Mouse (Mus musculus): ENCODE measurements around the gene Rtl1.
A peak's percentile ranks its signal among the peaks of the same experiment; 100 is the strongest.

The Rtl1 gene

GRCm38 (mm10) chr12:109600230-109600629 is at the start of gene Rtl1:
Gene Rtl1 (minus strand): TSS chr12:109600330.
- DNase-seq = no peak

DNA sequence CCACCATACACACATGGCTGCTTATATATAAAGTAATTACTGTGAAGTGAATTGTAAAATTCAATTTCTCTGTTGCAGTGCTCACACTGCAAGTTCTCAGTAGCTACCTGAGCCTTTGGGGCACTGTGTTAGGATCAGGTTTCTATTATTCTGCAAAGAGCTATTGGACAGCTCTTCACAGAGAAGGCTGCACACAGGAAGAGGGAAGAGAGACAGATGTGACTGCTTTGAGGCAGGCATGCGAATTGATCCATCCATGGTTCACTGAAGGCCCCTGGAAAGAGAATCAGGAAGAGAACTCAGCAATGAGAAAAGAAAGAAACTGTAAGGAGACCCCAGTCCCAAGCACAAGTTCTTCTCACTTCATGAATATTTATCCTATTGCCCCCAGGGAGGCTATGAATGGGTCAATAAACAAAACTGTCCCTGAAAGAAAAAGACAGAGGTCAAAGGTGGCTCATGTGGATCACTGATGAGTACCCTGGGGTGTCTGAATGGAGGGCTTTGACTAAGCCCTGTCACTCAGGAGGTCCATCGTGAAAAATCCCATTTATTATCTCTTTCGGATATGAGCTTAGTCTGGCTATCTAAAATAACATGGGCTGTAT is 40.5 kb upstream of the Rtl1 start:
- DNase-seq = no peak

DNA sequence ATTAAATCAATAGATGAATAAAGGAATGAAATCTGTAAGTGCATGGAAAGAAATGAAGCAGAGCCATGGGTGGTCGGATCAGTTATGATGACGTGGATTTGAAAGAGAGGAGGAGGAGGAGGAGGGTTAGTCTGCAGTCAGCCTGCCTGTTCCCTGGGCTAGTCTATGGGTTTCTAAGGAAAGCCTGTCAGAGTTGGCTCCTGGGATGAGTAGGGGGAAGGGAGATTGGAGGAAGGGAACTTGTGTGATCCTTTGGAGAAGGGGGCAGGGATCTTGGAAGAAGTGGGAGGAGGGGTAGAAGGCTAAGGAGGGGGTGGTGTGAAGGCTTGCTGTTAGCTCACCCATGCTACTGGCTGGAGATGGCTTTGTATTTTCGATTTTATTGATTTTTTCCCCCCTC is 31.9 kb upstream of the Rtl1 start:
- no peak for DNase-seq

DNA sequence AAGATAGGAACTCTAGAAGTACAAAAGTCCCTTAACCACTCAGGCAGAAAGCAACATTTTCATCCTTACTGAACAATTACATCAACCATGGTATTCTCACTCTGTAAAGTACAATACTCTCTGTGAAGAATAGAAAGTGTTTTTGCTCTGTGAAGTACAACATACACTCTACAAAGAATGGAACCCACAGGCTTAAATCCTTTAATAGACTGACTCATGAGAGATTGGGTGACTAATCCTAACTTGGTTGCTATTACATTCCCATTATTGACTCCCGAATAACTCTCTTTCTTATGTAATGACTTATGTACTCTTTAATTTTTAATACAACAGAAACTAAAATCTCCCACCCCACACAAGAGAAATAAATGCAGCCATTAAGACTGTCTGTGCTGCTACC is 28.8 kb upstream of the Rtl1 start:
- DNase-seq = no peak

- DNase-seq = no peak
Measured at GRCm38 (mm10) chr12:109626910-109627309, 26.8 kb upstream of the Rtl1 start.

DNA sequence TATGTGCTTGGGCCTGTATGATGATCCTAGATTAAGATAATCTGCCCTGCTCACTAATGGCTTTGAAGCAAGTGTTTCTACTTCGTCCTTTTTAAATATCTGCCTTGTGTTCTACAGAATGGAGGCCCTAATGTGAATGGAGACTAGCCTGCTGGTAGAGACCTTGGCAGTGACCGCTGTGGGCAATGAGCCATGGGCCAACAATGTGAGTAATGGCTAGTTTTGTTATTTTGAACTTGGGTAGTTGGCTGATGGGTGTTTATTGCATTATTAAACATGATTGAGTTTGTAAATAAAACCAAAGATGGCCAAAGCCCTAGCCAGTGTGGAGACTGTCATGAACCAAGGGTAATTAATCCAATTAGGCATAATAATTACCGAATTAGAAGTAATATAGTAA is 20.1 kb upstream of the Rtl1 start:
- no peak for DNase-seq

DNA sequence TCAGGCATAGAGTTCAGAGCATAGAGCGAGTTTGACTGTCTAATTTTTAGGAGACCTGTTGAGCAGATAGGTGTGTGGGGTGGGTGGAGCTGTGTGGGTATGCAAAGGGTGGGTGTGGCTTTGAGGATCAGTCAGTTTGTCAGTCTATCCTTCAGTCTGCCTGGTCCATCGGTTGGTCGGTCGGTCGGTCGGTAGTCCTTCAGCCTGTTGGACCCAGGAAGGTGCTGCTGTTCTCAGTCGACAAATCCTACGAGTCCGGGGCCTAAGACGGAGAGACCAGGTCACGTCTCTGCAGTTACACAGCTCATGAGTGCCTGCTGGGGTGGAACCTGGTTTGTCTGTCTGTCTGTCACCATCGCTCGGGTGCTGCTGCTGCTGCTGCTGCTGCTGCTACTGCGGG is 17.9 kb upstream of the Rtl1 start:
- DNase-seq = no peak

GRCm38 (mm10) chr12:109617126-109617525 is 17.0 kb upstream of the Rtl1 start:
- no peak for DNase-seq

- no peak for DNase-seq
Measured at GRCm38 (mm10) chr12:109615371-109615770, 15.2 kb upstream of the Rtl1 start.

- no peak for DNase-seq
Measured at GRCm38 (mm10) chr12:109614416-109614815, 14.3 kb upstream of the Rtl1 start.

DNA sequence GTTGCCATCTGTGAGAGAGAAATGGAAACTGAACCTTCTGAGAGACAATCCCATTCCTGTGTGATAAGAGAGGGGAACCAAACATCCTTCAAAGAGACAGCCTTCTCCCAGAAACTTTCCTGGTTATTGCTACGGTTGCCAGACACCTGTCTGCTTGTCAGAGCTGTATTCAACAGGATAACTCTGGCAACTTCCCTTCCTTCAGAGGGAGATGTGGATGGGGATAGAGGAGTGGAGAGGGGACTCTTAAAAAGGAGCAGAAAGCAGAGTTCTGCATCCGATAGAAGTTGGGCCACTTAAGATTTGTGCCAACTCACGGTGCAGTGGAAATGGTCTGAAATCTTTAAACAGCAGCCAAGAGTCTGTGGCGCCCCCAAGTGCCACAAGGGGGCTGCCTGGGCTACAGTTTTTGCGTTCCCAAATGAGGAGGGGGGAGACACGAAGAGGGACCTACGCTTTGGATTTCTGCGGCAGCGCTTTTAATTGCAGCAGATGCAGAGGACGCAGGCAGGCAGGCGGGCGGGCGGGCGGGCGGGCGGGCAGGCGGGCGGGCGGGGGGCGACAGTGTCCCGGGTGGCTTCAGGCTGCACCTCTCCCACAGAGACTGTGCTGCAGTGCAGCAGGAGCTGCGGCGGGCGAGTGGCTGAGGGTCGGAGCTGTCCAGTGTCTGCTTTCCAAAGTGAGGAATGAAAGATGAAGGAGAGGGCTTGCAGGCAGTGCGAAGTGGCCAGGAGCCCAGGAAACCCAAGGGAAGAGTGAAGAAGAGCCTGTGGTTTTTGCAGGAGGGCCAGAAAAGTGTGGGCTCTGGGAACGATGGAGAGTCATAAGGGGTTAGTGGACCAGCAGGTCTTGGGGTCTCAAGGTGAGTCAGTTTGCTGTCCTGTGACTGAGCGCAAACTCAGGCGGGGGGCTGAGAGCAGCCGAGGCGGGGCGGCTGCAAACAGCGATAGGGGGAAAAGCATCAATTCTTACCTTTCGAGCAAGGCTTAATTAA is 12.6 kb upstream of the Rtl1 start:
- no peak for DNase-seq

DNA sequence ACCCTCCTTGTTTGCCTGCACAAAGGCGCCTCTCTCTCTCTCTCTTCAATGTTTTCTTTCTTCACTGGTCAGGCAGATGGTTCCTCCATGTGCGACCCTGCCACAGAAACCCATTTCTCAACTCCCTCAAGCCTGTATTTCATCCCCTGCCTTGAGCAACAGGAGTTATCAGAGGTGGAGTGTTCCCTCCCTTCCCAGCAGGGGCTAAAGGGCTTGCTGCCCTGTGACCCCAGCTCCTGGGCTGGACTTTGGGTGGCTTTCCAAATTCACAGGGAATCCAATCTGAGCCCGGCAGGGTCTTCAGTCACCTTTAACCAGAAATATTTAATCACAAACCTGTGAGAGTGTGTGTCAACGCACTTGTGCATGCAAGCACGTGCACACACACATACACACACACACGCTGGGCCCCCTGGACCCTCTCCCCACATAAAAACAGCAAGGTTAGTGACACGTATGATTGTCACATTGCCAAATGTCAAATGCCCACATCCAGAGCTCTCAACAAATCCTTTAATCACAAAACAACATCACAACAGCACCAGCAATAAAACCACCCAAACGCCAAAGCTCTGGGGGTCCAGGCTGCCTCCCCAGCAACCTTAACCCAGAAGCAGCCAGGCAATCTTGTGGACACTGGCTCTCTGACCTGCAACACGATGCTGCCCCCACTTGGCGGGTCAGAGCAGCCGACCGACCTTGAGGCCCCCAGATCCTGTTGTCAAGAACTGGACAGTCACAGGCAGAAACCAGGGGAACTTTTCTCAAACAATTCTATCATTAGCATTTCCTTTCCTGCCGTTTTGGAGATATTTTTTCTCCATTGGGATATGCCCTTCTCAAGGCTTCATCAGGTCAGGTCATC is 8.7 kb upstream of the Rtl1 start:
- DNase-seq = peak in 1 of 2 experiments; percentile 18

DNA sequence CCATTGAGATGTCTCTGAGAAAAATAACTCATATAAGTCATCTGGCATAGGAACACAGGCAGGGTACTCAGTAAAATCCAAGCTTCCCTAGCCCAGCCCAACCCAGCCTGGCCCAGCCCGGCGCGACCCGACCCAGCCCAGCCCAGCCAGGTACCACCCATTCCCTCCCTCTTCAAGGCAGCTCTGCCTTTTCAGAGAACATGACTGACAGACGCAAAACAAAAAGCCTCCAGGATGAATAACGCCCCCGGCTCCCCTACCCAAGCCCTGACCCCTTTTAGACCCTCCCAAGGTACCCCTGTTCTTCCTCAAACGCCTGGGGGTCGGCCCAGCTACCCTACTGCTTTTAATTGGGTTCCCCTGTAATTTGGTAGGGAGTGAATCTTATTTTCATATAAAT is 7.8 kb upstream of the Rtl1 start:
- DNase-seq = no peak

DNA sequence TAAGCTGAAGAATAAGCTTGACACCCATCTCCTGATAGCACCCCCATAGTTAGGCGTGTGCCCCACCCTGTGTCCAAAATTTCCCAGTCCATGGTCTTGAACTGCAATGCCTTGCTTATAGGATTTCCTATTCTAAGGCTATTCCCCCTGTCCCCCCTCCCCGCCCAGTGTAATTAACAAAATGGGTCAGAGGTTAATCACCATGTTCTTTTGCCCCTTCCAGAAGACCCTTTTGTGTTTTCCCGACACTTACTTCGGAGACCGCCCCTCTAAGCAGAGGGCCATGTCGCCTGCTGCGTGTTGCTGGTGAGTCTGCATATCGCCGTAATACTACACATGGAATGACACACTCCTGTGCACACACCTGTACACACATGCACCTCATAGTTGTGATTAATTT is 7.1 kb upstream of the Rtl1 start:
- no peak for DNase-seq

DNA sequence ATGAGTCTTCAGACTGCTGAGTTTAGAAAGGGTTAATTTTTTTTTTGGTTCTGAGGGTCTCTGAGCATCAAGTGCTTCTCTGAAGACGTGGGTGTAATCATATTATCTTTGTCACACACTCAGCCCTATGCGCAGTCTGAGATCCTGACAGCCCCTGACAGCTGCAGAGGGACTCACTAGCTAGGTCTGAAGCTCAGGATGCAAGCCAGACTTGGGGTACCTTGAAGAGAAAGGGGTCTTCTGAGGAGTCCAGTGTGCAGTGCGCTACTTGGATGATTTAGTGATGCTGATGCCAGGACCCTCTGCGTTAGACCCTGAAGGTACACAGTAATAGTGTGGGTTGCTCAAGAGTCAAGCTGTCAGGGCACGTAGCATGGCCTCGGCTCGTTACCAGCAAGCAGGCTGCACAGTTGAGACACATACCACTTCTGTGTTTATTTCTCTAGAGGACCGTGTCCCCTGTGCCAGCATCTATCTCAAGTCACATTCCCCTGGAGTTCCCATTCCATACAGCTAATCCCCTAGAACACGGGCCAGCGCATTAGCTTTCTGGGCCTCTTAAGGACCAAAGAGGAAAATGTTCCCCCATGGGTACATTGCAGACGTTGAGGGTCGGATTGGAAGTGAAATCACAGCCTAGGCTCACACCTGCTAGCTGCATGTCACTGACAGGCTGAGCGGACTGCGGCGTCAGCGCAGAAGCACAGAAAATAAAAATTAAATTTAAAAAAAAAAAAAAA is 5.0 kb upstream of the Rtl1 start:
- no peak for DNase-seq

- no peak for DNase-seq
Measured at GRCm38 (mm10) chr12:109598551-109599250, 1.4 kb downstream of the Rtl1 start.

- DNase-seq = peak in 1 of 2 experiments; percentile 9
Measured at GRCm38 (mm10) chr12:109596726-109597125, 3.4 kb downstream of the Rtl1 start.

- DNase-seq = peak in 1 of 2 experiments; percentile 27
Measured at GRCm38 (mm10) chr12:109596232-109596631, 3.9 kb downstream of the Rtl1 start.

- DNase-seq = peak; percentile 62 to 71
Measured at GRCm38 (mm10) chr12:109595753-109596152, 4.4 kb downstream of the Rtl1 start.

GRCm38 (mm10) chr12:109594961-109595360 is 5.2 kb downstream of the Rtl1 start:
- peak in 1 of 2 experiments; percentile 24 for DNase-seq

DNA sequence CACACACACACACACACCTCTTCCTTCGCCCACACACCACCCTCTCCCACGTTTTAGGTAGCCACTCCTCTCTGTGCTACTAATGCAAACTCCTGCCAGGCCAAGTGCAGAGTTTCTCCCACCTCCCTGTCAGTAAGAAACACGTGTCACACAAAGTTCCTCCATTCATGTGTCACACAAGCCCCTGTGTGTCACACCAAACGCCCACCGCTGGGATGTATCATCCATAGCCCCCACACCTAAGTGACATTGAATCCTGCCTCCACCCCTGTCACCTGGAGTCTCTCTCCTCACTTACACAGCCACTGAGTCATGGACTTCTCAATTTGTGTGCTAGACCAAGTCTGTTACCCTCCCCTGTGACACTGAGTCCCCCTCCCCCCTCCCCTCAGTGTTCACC is 17.9 kb downstream of the Rtl1 start:
- no peak for DNase-seq

DNA sequence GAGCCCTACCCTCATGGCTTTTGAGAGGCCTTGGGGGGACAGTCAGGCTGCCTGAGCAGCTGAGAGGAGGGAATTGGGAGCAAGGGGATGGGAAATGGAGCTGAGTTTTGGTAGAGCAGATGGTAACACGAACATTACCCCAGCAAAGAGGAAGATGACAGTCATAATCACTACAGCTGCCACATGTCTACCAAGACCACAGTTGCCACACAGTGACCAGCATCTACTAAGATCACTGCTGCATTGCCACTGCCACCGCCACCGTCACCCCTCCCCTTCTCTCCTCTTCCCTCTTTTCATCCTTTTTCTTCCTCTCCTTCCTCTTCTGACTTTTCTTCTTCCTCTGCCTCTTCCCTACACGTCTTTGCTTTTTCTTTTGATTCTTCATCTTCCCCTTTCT is 27.9 kb downstream of the Rtl1 start:
- no peak for DNase-seq
